Mouse (Mus musculus): Measurements from ENCODE around the gene Cd163l1.

The Cd163l1 gene

DNA sequence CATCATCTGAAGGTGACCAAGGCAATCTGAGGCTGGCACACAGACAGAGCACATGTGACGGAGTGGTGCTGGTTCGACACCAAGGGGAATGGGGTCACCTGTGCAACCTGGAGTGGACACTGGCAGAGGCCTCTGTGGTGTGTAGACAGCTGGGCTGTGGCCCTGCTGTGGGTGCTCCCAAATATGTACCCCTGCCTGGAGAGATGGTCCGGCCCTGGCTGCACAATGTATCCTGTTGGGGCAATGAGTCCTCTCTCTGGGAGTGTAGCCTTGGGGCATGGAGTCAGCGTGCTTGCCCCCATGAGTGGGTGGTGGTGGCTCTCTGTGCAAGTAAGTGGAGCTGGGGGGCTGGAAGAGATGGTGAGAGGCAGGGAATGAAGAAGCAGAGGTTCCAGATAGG lies 2.3 kb downstream of the Cd163l1 start:
- DNase-seq (ENCODE audit: low spot score) = no peak

DNA sequence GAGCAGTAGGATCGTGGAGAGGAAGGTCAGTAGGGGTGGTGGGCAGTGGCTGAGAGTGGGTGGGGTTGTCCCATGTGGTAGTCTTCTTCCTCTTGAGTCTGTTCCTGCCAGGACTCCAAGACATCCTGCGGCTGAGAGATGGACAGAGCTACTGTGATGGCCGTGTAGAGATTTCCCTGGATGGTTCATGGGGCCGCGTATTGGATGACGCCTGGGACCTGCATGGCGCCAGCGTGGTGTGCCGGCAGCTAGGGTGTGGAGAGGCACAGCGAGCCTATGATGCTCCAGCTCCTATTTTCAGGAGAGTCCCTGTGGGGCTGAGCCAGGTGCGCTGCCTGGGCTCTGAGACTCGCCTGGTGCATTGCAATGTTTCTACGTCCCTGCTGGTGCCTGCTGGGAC lies 6.1 kb downstream of the Cd163l1 start:
- DNase-seq (ENCODE audit: low spot score) = no peak

DNA sequence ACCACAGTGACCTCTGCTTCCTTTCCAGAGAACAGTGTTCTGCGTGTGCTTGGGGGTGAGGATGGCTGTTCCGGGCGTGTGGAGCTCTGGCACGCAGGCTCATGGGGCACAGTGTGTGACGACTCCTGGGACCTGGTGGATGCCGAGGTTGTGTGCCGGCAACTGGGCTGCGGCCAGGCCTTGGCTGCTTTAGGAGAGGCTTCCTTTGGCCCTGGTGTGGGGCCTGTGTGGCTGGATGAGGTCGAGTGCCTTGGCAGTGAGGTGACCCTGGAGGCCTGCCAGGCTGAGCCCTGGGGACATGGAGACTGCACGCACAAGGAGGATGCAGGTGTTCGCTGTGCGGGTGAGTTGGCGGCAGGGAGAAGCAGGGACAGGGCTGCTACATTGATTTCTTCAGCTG lies 10.4 kb downstream of the Cd163l1 start:
- DNase-seq (ENCODE audit: low spot score) = no peak

DNA sequence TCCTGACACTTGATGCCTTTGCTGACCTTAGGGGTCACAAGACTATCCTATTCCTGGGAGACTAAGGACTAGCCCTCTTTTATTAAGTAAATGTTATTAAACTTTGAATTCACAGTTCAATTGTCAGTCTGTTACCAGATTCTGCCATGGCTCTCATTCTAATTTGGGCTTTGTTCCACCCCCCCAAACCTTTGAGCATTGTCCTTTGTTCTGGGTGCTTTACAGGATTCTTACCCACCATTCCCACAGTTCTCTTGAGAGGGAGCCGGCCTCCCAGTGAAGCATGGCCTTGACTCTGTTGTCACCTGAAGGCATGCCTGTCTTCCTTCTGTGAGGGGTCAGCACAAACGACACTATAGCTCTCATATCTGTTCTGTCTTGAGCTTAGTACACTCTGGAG lies 13.0 kb downstream of the Cd163l1 start:
- no peak for DNase-seq (ENCODE audit: low spot score)

DNA sequence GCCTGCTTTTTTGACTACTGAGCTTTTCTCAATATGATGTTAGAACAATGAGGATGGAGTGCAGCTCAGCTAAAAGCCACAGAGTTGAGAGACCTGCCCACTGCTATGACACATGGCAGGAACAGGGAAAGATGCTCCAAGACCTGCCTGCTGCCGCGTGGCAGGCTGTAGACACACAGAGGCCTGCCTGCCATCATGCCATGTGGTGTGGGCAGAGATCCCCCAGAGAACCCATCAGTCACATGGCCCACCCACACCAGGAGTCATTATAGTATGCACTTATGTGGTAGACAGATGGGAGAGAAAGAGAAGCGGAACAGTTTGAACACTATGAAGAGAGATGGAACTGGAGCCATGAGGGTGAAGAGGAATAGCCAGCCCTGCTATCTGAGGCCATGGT lies 15.6 kb downstream of the Cd163l1 start:
- DNase-seq (ENCODE audit: low spot score) = peak; percentile 53

DNA sequence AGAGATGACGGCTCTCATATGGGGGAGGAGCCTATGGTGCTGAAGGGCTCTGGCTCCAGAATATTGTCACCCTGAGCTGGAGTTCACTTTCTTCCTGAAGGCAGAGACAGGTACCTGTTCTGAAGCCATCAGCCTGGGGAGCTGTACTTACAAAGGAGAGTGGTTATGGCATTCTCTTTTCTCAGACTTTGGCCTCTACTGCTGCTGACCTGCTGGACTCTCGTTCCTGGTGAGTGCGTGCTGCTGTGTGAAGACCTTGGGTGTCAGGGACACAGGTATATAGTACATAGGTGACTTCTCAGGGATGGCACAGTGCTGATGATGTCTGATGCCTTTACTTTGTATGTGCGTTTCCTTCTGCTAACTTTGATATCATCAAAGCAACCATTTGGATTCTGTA lies 29.1 kb downstream of the Cd163l1 start, which contains the start of gene 5830411N06Rik:
5830411N06Rik (plus strand) TSS at position 69 of the 400 bp plus-strand sequence.
- no peak for DNase-seq (ENCODE audit: low spot score)

DNA sequence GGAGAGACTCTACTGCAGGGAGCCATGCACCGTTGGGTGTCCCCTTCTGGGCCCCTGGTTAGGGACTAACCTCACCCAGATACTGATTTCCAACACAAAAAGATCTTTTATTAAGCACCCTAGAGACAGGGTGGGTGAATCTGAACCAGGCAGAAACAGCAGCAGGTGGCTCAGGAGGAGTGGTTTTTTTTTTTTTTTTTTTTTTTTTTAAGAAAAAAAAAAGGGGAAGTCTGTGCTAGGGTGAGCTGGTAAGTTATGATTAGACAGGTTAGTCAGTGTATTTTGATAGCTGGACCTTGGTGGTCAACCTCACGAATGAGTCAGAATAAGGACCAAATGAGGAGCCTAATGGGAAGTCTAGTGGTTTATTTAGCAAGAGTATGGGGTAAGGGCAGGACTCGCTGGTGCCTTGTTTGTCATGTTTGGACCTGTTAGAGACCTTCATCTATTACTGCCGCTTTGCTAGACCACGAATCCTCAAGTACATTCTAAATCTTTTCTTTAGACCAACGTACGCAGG lies 35.8 kb downstream of the Cd163l1 start:
- no peak for DNase-seq (ENCODE audit: low spot score)
